Mouse (Mus musculus): Measurements from ENCODE around the gene Wdr6. TPM values are rescaled to one million over a fixed set of nuclear protein-coding genes. Genes with fewer than 3 reads are reported as not detected.
A peak's percentile ranks its signal among the peaks of the same experiment; 100 is the strongest.

Wdr6 gene
- total RNA-seq, 4 experiments from 2014 or later: 129 to 151 (median 133) TPM

- no peak for DNase-seq (ENCODE audit: low spot score in 2 of 2)
These were observed 4.5 kb downstream of the Wdr6 start for GRCm38 (mm10) chr9:108573774-108574690.

DNA sequence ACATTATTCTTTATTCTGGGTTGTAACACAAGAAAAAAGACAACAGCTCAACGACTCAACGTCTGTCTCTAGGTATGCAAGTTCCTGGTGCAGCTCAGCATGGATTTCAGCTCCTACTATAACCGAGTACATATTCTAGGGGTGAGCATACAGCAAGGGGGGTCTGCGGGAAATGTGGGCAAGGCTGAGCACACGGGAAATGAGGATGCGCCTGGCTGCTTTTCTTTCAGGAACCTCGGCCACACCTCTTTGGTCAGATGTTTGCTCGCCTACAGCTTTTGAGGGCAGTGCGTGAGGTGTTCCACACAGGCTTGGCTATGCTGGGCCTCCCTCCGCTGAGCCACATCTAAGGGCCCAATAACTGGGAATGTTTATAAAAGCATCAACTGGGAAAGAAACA lies 6.2 kb downstream of the Wdr6 start:
- DNase-seq (ENCODE audit: low spot score in 2 of 2): peak in 1 of 2 experiments; percentile 5

- no peak for DNase-seq (ENCODE audit: low spot score in 2 of 2)
These were observed 7.1 kb downstream of the Wdr6 start for GRCm38 (mm10) chr9:108571401-108571973.

- DNase-seq (ENCODE audit: low spot score in 2 of 2): peak; percentile 65 to 66
These were observed 8.2 kb downstream of the Wdr6 start for GRCm38 (mm10) chr9:108570207-108570896.

- DNase-seq (ENCODE audit: low spot score in 2 of 2): peak; percentile 67 to 96
These were observed 8.9 kb downstream of the Wdr6 start, which contains the start of gene Dalrd3 for GRCm38 (mm10) chr9:108569381-108570206. Gene Dalrd3, plus strand, starts transcription at chr9:108569886.

DNA sequence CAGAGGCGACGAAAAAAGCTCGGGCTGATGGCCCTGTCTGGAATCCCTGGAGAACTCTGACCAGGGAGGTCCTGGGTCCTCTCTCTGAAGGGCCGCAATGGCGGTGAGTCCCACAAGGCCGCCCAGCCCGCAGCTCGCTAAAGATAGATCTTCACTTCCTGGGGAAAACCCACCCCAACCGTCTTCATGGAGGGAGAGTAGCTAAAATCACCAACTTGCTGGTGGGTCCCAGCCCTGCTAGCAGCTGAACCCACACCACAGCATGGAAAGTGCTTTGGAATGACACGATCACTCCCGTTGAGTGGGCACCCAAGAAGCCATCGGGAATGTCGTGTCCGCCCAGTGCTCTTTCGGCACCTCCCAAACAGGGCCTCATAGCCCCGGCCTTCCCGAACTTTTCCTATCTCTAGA lies 10.0 kb downstream of the Wdr6 start:
- DNase-seq (ENCODE audit: low spot score in 2 of 2): no peak

GRCm38 (mm10) chr9:108567931-108568419 lies 10.6 kb downstream of the Wdr6 start:
- DNase-seq (ENCODE audit: low spot score in 2 of 2): no peak

GRCm38 (mm10) chr9:108566815-108567776 lies 11.4 kb downstream of the Wdr6 start, which contains the start of gene Ndufaf3:
Gene Ndufaf3, minus strand, starts transcription at chr9:108567434.
- peak; percentile 94 to 97 for DNase-seq (ENCODE audit: low spot score in 2 of 2)

- DNase-seq (ENCODE audit: low spot score in 2 of 2): no peak
These were observed 12.4 kb downstream of the Wdr6 start for GRCm38 (mm10) chr9:108565881-108566814.

- no peak for DNase-seq (ENCODE audit: low spot score in 2 of 2)
These were observed 14.4 kb downstream of the Wdr6 start for GRCm38 (mm10) chr9:108564131-108564530.

DNA sequence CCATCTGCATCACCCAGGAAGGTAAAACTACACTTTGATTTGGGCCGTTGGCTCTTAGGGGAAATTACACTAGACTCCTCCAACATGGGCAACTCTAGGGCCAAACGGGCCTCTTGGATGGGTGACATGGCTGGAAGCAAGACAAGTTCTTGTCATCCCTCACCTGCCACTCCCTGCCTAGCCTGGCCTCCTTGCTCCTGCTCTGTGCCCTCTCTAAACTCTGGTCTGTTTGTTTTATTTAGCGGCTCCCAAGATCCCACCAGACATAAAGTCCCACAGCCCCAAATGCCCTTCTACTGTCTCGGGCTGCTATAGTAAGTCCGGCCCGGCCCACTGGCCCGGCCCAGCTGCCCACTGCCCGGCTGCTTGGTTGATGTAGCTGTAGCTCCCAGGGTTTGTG lies 14.9 kb downstream of the Wdr6 start:
- no peak for DNase-seq (ENCODE audit: low spot score in 2 of 2)

DNA sequence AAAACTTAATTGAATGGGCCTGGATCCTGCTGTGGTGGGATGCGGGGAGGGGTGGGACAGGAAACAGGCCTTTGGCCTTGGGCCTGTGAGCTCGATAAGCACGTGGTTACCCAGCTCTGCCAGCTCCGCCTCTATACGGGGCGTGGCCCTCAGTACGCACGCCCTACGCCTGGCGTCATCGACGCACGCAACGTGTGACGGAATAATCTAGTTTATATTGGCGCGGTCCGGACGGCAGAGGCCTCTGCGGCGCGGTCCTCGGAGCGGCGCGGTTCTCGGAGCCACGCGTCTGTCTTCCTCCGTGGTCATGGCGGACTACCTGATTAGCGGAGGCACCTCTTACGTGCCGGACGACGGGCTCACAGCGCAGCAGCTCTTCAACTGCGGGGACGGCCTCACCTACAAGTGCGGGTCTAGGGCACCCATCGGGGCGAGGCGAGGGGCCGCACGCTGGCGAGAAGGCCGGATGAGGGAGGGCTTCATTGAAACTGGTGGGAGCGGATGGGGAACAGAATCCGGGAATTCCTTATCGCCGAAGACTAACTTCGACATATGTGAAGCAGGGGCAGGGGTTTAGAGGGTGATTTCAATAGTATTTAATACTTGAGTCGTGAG lies 18.2 kb downstream of the Wdr6 start, which contains the start of gene Impdh2:
TSS of gene Impdh2 (plus strand) at position 60 of the 615 bp plus-strand sequence.
- DNase-seq (ENCODE audit: low spot score in 2 of 2): peak; percentile 85 to 93

DNA sequence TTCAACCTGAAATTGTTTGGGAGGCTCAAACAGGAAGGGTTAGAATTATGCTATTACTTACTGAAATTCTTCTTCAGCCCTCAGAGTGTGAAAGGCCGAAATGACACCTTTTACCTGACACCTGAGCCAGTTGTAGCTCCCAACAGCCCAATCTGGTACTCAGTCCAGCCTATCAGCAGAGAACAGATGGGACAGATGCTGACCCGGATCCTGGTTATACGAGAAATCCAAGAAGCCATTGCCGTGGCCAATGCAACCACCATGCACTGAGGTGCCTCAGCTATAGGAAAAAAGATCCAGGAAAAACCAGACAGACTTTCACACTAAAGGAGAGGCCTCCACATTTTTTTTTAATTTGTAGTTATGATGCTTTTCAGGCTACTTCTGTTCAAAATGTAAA lies 19.4 kb downstream of the Wdr6 start:
- DNase-seq (ENCODE audit: low spot score in 2 of 2): no peak

- DNase-seq (ENCODE audit: low spot score in 2 of 2): no peak
These were observed 31.7 kb downstream of the Wdr6 start for GRCm38 (mm10) chr9:108546875-108547274.

DNA sequence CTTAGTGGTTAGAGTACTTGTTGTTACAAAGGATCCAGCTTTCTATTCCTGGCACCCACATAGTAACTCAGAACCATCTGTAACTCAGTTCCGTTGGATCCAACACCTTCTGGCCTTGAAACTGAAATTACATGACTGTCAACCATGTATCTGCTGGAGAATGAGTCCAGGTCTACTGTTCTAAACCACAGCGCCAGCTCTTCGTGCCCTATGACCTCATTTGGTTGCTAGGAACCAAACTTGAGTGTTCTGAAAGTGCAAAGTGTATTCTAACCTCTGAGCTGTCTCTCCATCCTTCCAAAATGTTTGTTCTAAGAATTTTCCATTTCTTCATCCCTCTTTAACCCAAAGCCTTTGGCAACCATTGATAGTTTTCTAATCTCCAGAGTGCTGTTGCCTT lies 32.6 kb downstream of the Wdr6 start:
- no peak for DNase-seq (ENCODE audit: low spot score in 2 of 2)

DNA sequence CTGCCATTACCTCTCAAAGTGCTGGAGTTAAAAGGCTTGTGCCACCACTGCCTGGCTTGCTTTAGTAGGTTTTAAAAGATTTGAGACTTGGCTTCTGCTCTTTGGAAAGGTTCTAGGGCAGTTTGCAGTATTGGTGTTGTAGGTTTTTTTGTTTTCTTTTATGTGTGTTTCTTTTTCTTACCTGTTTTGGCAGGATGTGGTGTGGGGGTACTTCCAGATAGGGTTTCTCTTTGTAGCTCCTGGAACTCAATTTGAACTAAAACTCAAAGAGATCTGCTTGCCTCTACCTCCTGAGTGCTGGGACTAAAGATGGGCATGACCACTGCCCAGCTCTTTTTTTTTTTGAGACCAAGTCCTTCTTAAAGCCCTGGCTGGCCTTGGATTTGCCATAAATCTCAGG lies 37.7 kb downstream of the Wdr6 start:
- DNase-seq (ENCODE audit: low spot score in 2 of 2): no peak

GRCm38 (mm10) chr9:108531496-108531895 lies 47.0 kb downstream of the Wdr6 start:
- no peak for DNase-seq (ENCODE audit: low spot score in 2 of 2)

- no peak for DNase-seq (ENCODE audit: low spot score in 2 of 2)
These were observed 47.6 kb downstream of the Wdr6 start for GRCm38 (mm10) chr9:108530954-108531353.
